Comparison of ENCODE assay signal across 9 mouse cellular contexts in the genomic region with DNA sequence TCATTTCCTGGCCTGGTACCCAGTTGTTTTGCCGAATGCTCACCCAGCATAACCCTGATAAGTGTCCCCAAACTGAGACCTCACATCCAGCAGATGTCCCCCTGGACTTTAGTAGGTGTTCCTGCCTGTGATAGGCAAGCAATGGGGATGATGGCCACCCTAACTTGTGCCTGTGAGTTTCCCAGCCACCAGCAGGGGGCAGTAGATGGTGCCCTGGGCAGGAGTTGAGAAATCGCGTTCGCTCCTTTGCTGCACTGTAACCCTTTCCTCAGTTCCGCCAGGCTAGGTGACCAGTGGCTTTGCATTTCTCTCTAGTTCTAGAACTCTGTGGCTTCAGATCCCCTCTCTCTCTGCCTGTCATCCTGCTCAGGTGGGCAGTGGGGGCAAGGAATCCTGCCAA.
A peak's percentile ranks its signal among the peaks of the same experiment; 100 is the strongest.
DNase-seq lines count a peak whose midpoint lies in the region; TF ChIP-seq lines count a peak whose summit lies in the region.
"Had no signal": no experiment of that assay in that cellular context is flagged by ENCODE, and none has a peak within 500 bp of the region (broad histone marks: within the 10 kb centered on the region; RNA-seq: fewer than 3 reads in every experiment).

No protein-coding gene starts in this region.

- intact Hi-C loops in gastrocnemius, postnatal 14 days (cut with DNase I; ENCODE audit: low total_unique reads): no loop called here

- DNase-seq in gastrocnemius, postnatal 14 days: peak; percentile 34
- no peak for DNase-seq in gastrocnemius, adult 18-20 months (ENCODE audit: low spot score)
- DNase-seq in right cerebral cortex, postnatal 14 days: peak; percentile 43
- DNase-seq in right cerebral cortex, adult 18-20 months: no peak
- peak; percentile 26 to 39 for DNase-seq in cerebellum, postnatal 36 days
- DNase-seq in lung, adult 2 months: peak; percentile 14
- peak; percentile 4 to 19 for DNase-seq in spleen, adult 2 months (ENCODE audit: low read depth in 1 of 2, low spot score in 2 of 2)
- no peak for DNase-seq in MN1 (ENCODE audit: low spot score)

- no peaks in the 10 kb centered on the region for H3K27me3 ChIP-seq in spleen, adult 2 months (ENCODE audit: control insufficient read depth, insufficient read depth, low read length)
- H3K27me3 ChIP-seq: neural tube, embryonic 12.5 days had no signal

- H3K4me1 ChIP-seq in lung, adult 2 months (ENCODE audit: control insufficient read depth, insufficient read depth, low read length): no peaks in the 10 kb centered on the region
- H3K4me1 ChIP-seq in spleen, adult 2 months (ENCODE audit: control insufficient read depth, insufficient read depth, insufficient read length): peaks cover 4% of the 10 kb centered on the region; the same call in 1 of the 2 replicates

- H3K27ac ChIP-seq in spleen, adult 2 months (ENCODE audit: insufficient read depth, low read length): no peak overlapping the region
- H3K27ac ChIP-seq: neural tube, embryonic 12.5 days had no signal

- no peaks in the 10 kb centered on the region for H3K36me3 ChIP-seq in spleen, adult 2 months (ENCODE audit: control insufficient read depth, insufficient read depth, low read length)
- H3K36me3 ChIP-seq: neural tube, embryonic 12.5 days had no signal

- WGBS in lung, adult 2 months: 10% methylated on average over 5 of the region's 5 CpGs
- WGBS in spleen, adult 2 months: 21% methylated on average over 5 of the region's 5 CpGs

- TF ChIP-seq POLR2A in lung, adult 2 months (IDR thresholded peaks at IDR 0.05; ENCODE audit: borderline replicate concordance, extremely low read depth, low read depth, low read length): no peak
- no peak for TF ChIP-seq POLR2A in spleen, adult 2 months (IDR thresholded peaks at IDR 0.05; ENCODE audit: low read depth, low read length)

- peak; percentile 70 for TF ChIP-seq CTCF in lung, adult 2 months (IDR thresholded peaks at IDR 0.05; ENCODE audit: insufficient read depth, low read length)
- TF ChIP-seq CTCF in spleen, adult 2 months (IDR thresholded peaks at IDR 0.05; ENCODE audit: extremely low read depth, insufficient read depth, insufficient read length, insufficient replicate concordance): peak; percentile 67; the same call in 1 of the 2 replicates

- H3K4me3 ChIP-seq in lung, adult 2 months (replicated peaks; ENCODE audit: extremely low read depth, low read depth, low read length): no peak overlapping the region
- H3K4me3 ChIP-seq in spleen, adult 2 months (ENCODE audit: extremely low read depth, insufficient read depth, insufficient read length): no peak overlapping the region
- H3K4me3 ChIP-seq: neural tube, embryonic 12.5 days had no signal

Comparison
In these comparisons a context has a peak if more than half of its experiments do, and no peak if none do; other contexts are left out.
1. DNase-seq: peak in gastrocnemius, postnatal 14 days (single experiment), right cerebral cortex, postnatal 14 days (single experiment), cerebellum, postnatal 36 days (2 of 2), lung, adult 2 months (single experiment) and spleen, adult 2 months (2 of 2); none in gastrocnemius, adult 18-20 months (single experiment), right cerebral cortex, adult 18-20 months (single experiment) and MN1 (single experiment).